Mouse (Mus musculus) thymus, adult 2 months (tissue): ENCODE measurements around the gene Timm9.

Experiments used
- CTCF ChIP-seq: fragments of 200-500 bp; IDR thresholded peaks from 2 replicates; pipeline ENCODE4 v1.5.1; 2012; ENCODE audit warnings: mild to moderate bottlenecking, control low read depth, low read length, moderate library complexity, borderline replicate concordance; ENCODE audit not compliant: control insufficient read depth, poor library complexity, insufficient read depth; ENCODE audit errors: extremely low read depth
- POLR2A ChIP-seq: fragments of 200-500 bp; IDR thresholded peaks from 2 replicates; pipeline ENCODE4 v1.6.1; 2012; ENCODE audit warnings: mild to moderate bottlenecking, low read length, control low read depth, moderate library complexity; ENCODE audit not compliant: control insufficient read depth, poor library complexity, insufficient read depth; ENCODE audit errors: extremely low read depth

DNA sequence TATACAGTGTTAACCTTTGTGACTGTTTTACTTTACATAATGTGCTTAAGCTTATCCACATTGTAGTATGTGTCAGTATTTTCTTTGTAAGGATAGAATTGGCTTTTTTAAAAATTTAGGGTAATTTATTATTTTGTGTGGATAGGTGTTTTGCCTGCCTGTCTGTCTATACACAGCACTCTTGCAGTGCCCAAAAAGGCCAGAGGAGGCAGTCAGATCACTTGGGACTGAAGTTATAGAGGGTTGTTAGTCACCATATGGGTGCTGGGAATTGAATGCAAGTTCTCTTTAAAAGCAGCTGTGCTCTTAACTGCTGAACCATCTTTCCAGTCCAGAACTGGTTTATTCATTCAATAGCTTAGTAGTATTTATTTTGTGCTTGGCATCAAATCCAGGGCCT, 4.7 kb upstream of the Timm9 start:
- no peak for TF ChIP-seq CTCF
- TF ChIP-seq POLR2A, result no peak
